Mouse (Mus musculus): ENCODE results near the gene Rai2. TPM values are rescaled to one million over a fixed set of nuclear protein-coding genes. Genes with fewer than 3 reads are reported as not detected.

Gene Rai2
- total RNA-seq (2023), result not detected

GRCm38 (mm10) chrX:161716865-161717763, at the start of gene Rai2:
Gene Rai2, plus strand, starts transcription at chrX:161717069.

Measured in neutrophil, adult 59 days (primary cell).